In the genomic region with DNA sequence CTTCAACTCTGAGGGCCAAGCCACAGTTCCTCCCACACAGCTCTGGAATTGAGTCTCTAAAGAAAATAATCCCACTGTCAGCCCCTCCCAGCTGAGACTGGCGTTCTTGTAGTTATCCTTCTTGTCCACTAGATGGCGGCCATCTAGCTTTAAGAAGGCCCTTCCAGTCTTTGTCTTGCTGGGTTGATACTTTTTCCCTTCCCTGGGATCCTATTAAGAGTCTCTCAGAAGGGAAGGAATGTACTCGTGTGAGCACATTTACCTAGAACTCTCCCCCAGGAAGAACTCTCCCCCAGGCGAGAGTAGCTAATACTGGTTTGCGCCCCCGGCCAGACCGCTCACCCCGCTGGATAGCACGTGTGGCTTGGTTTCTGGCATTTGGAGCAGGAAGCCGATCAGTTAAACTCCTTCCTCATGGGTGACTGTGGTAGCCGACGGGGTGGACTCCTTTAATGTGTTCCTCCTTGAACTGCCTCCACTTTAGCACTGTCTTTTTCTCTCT, we compare ENCODE assay signal across 8 mouse cellular contexts. TPM values are rescaled to one million over a fixed set of nuclear protein-coding genes. Genes with fewer than 3 reads are reported as not detected.
DNase-seq lines count a peak whose midpoint lies in the region; ATAC-seq and TF ChIP-seq lines count a peak whose summit lies in the region.

No protein-coding gene starts in this region.

- DNase-seq in cerebellum, adult 2 months = peak in 1 of 2 experiments; percentile 39
- no peak for DNase-seq in cerebellum, adult 11 months
- DNase-seq in ES-CJ7 (ENCODE audit: low read depth, low spot score) = peak; percentile 84
- peak; percentile 93 for DNase-seq in embryo, embryonic 10.5 days (ENCODE audit: low spot score)
- peak; percentile 48 for DNase-seq in stomach, postnatal 0 days (ENCODE audit: low spot score)

- H3K27ac ChIP-seq in cerebellum, adult 2 months (ENCODE audit: insufficient read depth, low read length) = no peak overlapping the region
- H3K27ac ChIP-seq in heart, embryonic 15.5 days = peak overlapping the region; percentile 38; the same call in 1 of the 2 replicates
- H3K27ac ChIP-seq in limb, embryonic 12.5 days = 0 out of 2 replicates have a peak overlapping the region, but pooled peaks have one; percentile 41
- H3K27ac ChIP-seq in midbrain, embryonic 15.5 days = peak overlapping the region; percentile 77
- H3K27ac ChIP-seq in stomach, postnatal 0 days (replicated peaks) = peak overlapping the region; percentile 35; the same call in 1 of the 2 replicates

- TF ChIP-seq POLR2A in cerebellum, adult 2 months (IDR thresholded peaks at IDR 0.05; ENCODE audit: borderline replicate concordance, insufficient read depth, low read length) = no peak

- 33% methylated on average over 12 of the region's 12 CpGs for WGBS in cerebellum, adult 2 months
- WGBS in heart, embryonic 15.5 days = 40% methylated on average over 12 of the region's 12 CpGs
- WGBS in limb, embryonic 12.5 days = 35% methylated on average over 12 of the region's 12 CpGs
- WGBS in midbrain, embryonic 15.5 days = 37% methylated on average over 12 of the region's 12 CpGs
- 30% methylated on average over 12 of the region's 12 CpGs for WGBS in stomach, postnatal 0 days

- H3K9ac ChIP-seq in heart, embryonic 15.5 days = no peak overlapping the region; the same call in 1 of the 2 replicates
- 0 out of 2 replicates have a peak overlapping the region, but pooled peaks have one; percentile 23 for H3K9ac ChIP-seq in limb, embryonic 12.5 days (replicated peaks)
- H3K9ac ChIP-seq in midbrain, embryonic 15.5 days = no peak overlapping the region; the same call in 1 of the 2 replicates
- H3K9ac ChIP-seq in stomach, postnatal 0 days (ENCODE audit: low read length) = 0 out of 2 replicates have a peak overlapping the region, but pooled peaks have one; percentile 23

- no peaks in the 10 kb centered on the region for H3K9me3 ChIP-seq in heart, embryonic 15.5 days (replicated peaks)
- H3K9me3 ChIP-seq in limb, embryonic 12.5 days = no peaks in the 10 kb centered on the region
- H3K9me3 ChIP-seq in midbrain, embryonic 15.5 days = no peaks in the 10 kb centered on the region
- no peaks in the 10 kb centered on the region for H3K9me3 ChIP-seq in stomach, postnatal 0 days (ENCODE audit: control insufficient read depth, low read length)

- H3K4me1 ChIP-seq in cerebellum, adult 2 months (ENCODE audit: control insufficient read depth, insufficient read depth, low read length) = no peaks in the 10 kb centered on the region
- peaks cover 10% of the 10 kb centered on the region for H3K4me1 ChIP-seq in heart, embryonic 15.5 days (replicated peaks)
- H3K4me1 ChIP-seq in limb, embryonic 12.5 days (replicated peaks) = peaks cover 6% of the 10 kb centered on the region; the same call in 1 of the 2 replicates
- H3K4me1 ChIP-seq in midbrain, embryonic 15.5 days = peaks cover 7% of the 10 kb centered on the region
- H3K4me1 ChIP-seq in stomach, postnatal 0 days (replicated peaks; ENCODE audit: control insufficient read depth, insufficient read depth) = no peaks in the 10 kb centered on the region

- peak overlapping the region; percentile 10; the same call in 1 of the 2 replicates for H3K4me2 ChIP-seq in heart, embryonic 15.5 days
- no peak overlapping the region for H3K4me2 ChIP-seq in limb, embryonic 12.5 days
- H3K4me2 ChIP-seq in midbrain, embryonic 15.5 days = peak overlapping the region; percentile 8; the same call in 1 of the 2 replicates
- H3K4me2 ChIP-seq in stomach, postnatal 0 days (replicated peaks; ENCODE audit: low read depth) = 0 out of 2 replicates have a peak overlapping the region, but pooled peaks have one; percentile 27

- H3K4me3 ChIP-seq in cerebellum, adult 2 months (replicated peaks; ENCODE audit: insufficient read depth, low read depth, low read length) = no peak overlapping the region
- no peak overlapping the region for H3K4me3 ChIP-seq in heart, embryonic 15.5 days
- H3K4me3 ChIP-seq in limb, embryonic 12.5 days (replicated peaks) = no peak overlapping the region
- H3K4me3 ChIP-seq in midbrain, embryonic 15.5 days = no peak overlapping the region
- H3K4me3 ChIP-seq in stomach, postnatal 0 days (ENCODE audit: low read depth, low read length) = no peak overlapping the region

- TF ChIP-seq CTCF in cerebellum, adult 2 months (IDR thresholded peaks at IDR 0.05; ENCODE audit: borderline replicate concordance, insufficient read depth, low read depth, low read length) = peak; percentile 71; the same call in 1 of the 2 replicates
- TF ChIP-seq CTCF in stomach, postnatal 0 days (IDR thresholded peaks at IDR 0.05; ENCODE audit: low read depth) = peak; percentile 92

- peaks cover 42% of the 10 kb centered on the region for H3K36me3 ChIP-seq in heart, embryonic 15.5 days
- H3K36me3 ChIP-seq in limb, embryonic 12.5 days = peaks cover 68% of the 10 kb centered on the region
- H3K36me3 ChIP-seq in midbrain, embryonic 15.5 days (replicated peaks) = peaks cover 31% of the 10 kb centered on the region; the same call in 1 of the 2 replicates
- peaks cover 5% of the 10 kb centered on the region; the same call in 1 of the 2 replicates for H3K36me3 ChIP-seq in stomach, postnatal 0 days (ENCODE audit: control insufficient read depth, insufficient read depth, low read length)

- peak; percentile 51 for ATAC-seq in heart, embryonic 15.5 days (replicated peaks; ENCODE audit: insufficient number of reproducible peaks, insufficient read depth, low FRiP score, low read depth)
- ATAC-seq in limb, embryonic 12.5 days (ENCODE audit: insufficient number of reproducible peaks, insufficient read depth, low FRiP score, low TSS enrichment, low read depth) = no peak; the same call in 1 of the 2 replicates
- peak; percentile 57 for ATAC-seq in midbrain, embryonic 15.5 days (replicated peaks)
- ATAC-seq in stomach, postnatal 0 days (ENCODE audit: low FRiP score, low TSS enrichment) = peak; percentile 41

- H3K27me3 ChIP-seq in cerebellum, adult 2 months (ENCODE audit: control insufficient read depth, insufficient read depth, low read length) = no peaks in the 10 kb centered on the region
- H3K27me3 ChIP-seq in heart, embryonic 15.5 days = no peaks in the 10 kb centered on the region
- H3K27me3 ChIP-seq in limb, embryonic 12.5 days = no peaks in the 10 kb centered on the region
- no peaks in the 10 kb centered on the region for H3K27me3 ChIP-seq in midbrain, embryonic 15.5 days (replicated peaks)
- no peaks in the 10 kb centered on the region for H3K27me3 ChIP-seq in stomach, postnatal 0 days (ENCODE audit: control insufficient read depth, insufficient read depth, low read length)

- no peak for TF ChIP-seq EP300 in stomach, postnatal 0 days (optimal IDR thresholded peaks at IDR 0.05)

RNA-seq across cellular contexts. Expression of a gene that starts 6.5 kb away (rescaled TPM):
- polyA plus RNA-seq in cerebellum, adult 2 months (2012; rRNA removed) = 12.3 and 14.7 TPM in 2 replicates
- 29.1 and 35.4 TPM in 2 replicates for polyA plus RNA-seq in heart, embryonic 15.5 days (2015; fragmentation: Nextera tagmentation; extraction: Ambion mirVana)
- polyA plus RNA-seq in limb, embryonic 12.5 days (2016; fragmentation: Nextera tagmentation; extraction: Ambion mirVana) = 29.6 and 30.0 TPM in 2 replicates
- polyA plus RNA-seq in midbrain, embryonic 15.5 days (2015; fragmentation: Nextera tagmentation; extraction: Ambion mirVana) = 10.2 and 11.1 TPM in 2 replicates
- polyA plus RNA-seq in stomach, postnatal 0 days (2015; fragmentation: Nextera tagmentation; extraction: Ambion mirVana) = 17.0 and 19.7 TPM in 2 replicates

RNA-seq across cellular contexts. Expression of a gene that starts 6.7 kb away (rescaled TPM):
- 10.7 and 11.9 TPM in 2 replicates for polyA plus RNA-seq in cerebellum, adult 2 months (2012; rRNA removed)
- 23.9 and 24.4 TPM in 2 replicates for polyA plus RNA-seq in heart, embryonic 15.5 days (2015; fragmentation: Nextera tagmentation; extraction: Ambion mirVana)
- polyA plus RNA-seq in limb, embryonic 12.5 days (2016; fragmentation: Nextera tagmentation; extraction: Ambion mirVana) = 41.6 and 45.3 TPM in 2 replicates
- 26.8 and 31.0 TPM in 2 replicates for polyA plus RNA-seq in midbrain, embryonic 15.5 days (2015; fragmentation: Nextera tagmentation; extraction: Ambion mirVana)
- polyA plus RNA-seq in stomach, postnatal 0 days (2015; fragmentation: Nextera tagmentation; extraction: Ambion mirVana) = 15.6 and 16.9 TPM in 2 replicates

RNA-seq across cellular contexts. Expression of a gene that starts 16.0 kb away (rescaled TPM):
- polyA plus RNA-seq in cerebellum, adult 2 months (2012; rRNA removed) = 0.20 and 0.32 TPM in 2 replicates
- polyA plus RNA-seq in heart, embryonic 15.5 days (2015; fragmentation: Nextera tagmentation; extraction: Ambion mirVana) = 0.23 TPM in 1 of 2 replicates, not detected in the other
- polyA plus RNA-seq in limb, embryonic 12.5 days (2016; fragmentation: Nextera tagmentation; extraction: Ambion mirVana) = 0.08 and 0.14 TPM in 2 replicates
- 0.63 and 0.89 TPM in 2 replicates for polyA plus RNA-seq in midbrain, embryonic 15.5 days (2015; fragmentation: Nextera tagmentation; extraction: Ambion mirVana)
- polyA plus RNA-seq in stomach, postnatal 0 days (2015; fragmentation: Nextera tagmentation; extraction: Ambion mirVana) = 0.07 TPM in 1 of 2 replicates, not detected in the other

RNA-seq across cellular contexts. Expression of a gene that starts 21.2 kb away (rescaled TPM):
- 0.82 and 0.92 TPM in 2 replicates for polyA plus RNA-seq in cerebellum, adult 2 months (2012; rRNA removed)
- 0.16 TPM in 2 replicates for polyA plus RNA-seq in heart, embryonic 15.5 days (2015; fragmentation: Nextera tagmentation; extraction: Ambion mirVana)
- polyA plus RNA-seq in limb, embryonic 12.5 days (2016; fragmentation: Nextera tagmentation; extraction: Ambion mirVana) = not detected in 2 replicates
- polyA plus RNA-seq in midbrain, embryonic 15.5 days (2015; fragmentation: Nextera tagmentation; extraction: Ambion mirVana) = 0.26 and 0.27 TPM in 2 replicates
- polyA plus RNA-seq in stomach, postnatal 0 days (2015; fragmentation: Nextera tagmentation; extraction: Ambion mirVana) = 0.07 and 0.10 TPM in 2 replicates

RNA-seq across cellular contexts. Expression of a gene that starts 44.1 kb away (rescaled TPM):
- 25.7 and 26.4 TPM in 2 replicates for polyA plus RNA-seq in cerebellum, adult 2 months (2012; rRNA removed)
- 111 and 124 TPM in 2 replicates for polyA plus RNA-seq in heart, embryonic 15.5 days (2015; fragmentation: Nextera tagmentation; extraction: Ambion mirVana)
- 179 and 182 TPM in 2 replicates for polyA plus RNA-seq in limb, embryonic 12.5 days (2016; fragmentation: Nextera tagmentation; extraction: Ambion mirVana)
- 237 and 238 TPM in 2 replicates for polyA plus RNA-seq in midbrain, embryonic 15.5 days (2015; fragmentation: Nextera tagmentation; extraction: Ambion mirVana)
- polyA plus RNA-seq in stomach, postnatal 0 days (2015; fragmentation: Nextera tagmentation; extraction: Ambion mirVana) = 99.7 and 100 TPM in 2 replicates

Comparison
In these comparisons a context has a peak if more than half of its experiments do, and no peak if none do; other contexts are left out.
1. H3K9ac ChIP-seq: peak in limb, embryonic 12.5 days (single experiment) and stomach, postnatal 0 days (single experiment); none in heart, embryonic 15.5 days (single experiment) and midbrain, embryonic 15.5 days (single experiment).